20 mouse cellular contexts compared by ENCODE assay signal in the genomic region with DNA sequence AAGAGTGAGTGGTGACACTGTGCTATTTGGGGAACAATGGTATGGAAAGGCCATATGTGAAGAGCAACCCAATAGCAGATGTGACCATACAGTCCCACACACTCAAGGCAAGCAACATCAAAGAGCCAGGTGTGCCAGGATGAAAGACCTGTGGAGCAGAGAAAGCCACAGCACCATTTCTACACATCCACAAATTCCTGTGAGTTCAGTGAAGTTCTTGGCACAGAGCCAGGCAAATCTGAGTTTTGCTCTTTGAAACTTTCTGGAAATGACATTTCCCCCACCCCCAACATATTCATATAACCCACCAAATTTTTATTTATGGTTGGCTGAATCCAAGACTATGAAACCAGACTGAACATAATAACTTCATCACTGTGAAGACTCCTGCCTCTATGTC.
"Had no signal": no experiment of that assay in that cellular context is flagged by ENCODE, and none has a peak within 500 bp of the region (broad histone marks: within the 10 kb centered on the region; RNA-seq: fewer than 3 reads in every experiment).

No protein-coding gene starts in this region.

- H3K9me3 ChIP-seq: limb, embryonic 13.5 days; midbrain, embryonic 12.5 days; midbrain, embryonic 15.5 days; neural tube, embryonic 12.5 days; neural tube, embryonic 15.5 days had no signal

- H3K36me3 ChIP-seq: limb, embryonic 13.5 days; midbrain, embryonic 12.5 days; midbrain, embryonic 15.5 days; neural tube, embryonic 12.5 days; neural tube, embryonic 15.5 days had no signal

- H3K27me3 ChIP-seq: midbrain, embryonic 15.5 days; neural tube, embryonic 15.5 days had no signal

- H3K4me3 ChIP-seq: limb, embryonic 13.5 days; midbrain, embryonic 12.5 days; midbrain, embryonic 15.5 days; neural tube, embryonic 12.5 days; neural tube, embryonic 15.5 days had no signal

- H3K9ac ChIP-seq: limb, embryonic 13.5 days; liver, embryonic 14.5 days; liver, postnatal 0 days; midbrain, embryonic 12.5 days; midbrain, embryonic 15.5 days; neural tube, embryonic 12.5 days; neural tube, embryonic 15.5 days had no signal

- ATAC-seq: midbrain, embryonic 15.5 days had no signal

- H3K4me2 ChIP-seq: limb, embryonic 13.5 days; liver, embryonic 11.5 days; midbrain, embryonic 12.5 days; midbrain, embryonic 15.5 days; neural tube, embryonic 12.5 days; neural tube, embryonic 15.5 days had no signal

- DNase-seq: kidney, adult 2 months; kidney, postnatal 25 days; left cerebral cortex, postnatal 4 days; liver, postnatal 0 days; lung, postnatal 14 days; lung, postnatal 4 days; right cerebral cortex, adult 18-20 months; right cerebral cortex, postnatal 14 days; right cerebral cortex, postnatal 4 days; thymus, adult 2 months; thymus, postnatal 36 days had no signal

- H3K27ac ChIP-seq: kidney, postnatal 0 days; limb, embryonic 13.5 days; liver, embryonic 14.5 days; midbrain, embryonic 12.5 days; midbrain, embryonic 15.5 days; neural tube, embryonic 12.5 days; neural tube, embryonic 15.5 days; stomach, postnatal 0 days had no signal
